Comparison of ENCODE assay signal across 9 mouse cellular contexts in the genomic region with DNA sequence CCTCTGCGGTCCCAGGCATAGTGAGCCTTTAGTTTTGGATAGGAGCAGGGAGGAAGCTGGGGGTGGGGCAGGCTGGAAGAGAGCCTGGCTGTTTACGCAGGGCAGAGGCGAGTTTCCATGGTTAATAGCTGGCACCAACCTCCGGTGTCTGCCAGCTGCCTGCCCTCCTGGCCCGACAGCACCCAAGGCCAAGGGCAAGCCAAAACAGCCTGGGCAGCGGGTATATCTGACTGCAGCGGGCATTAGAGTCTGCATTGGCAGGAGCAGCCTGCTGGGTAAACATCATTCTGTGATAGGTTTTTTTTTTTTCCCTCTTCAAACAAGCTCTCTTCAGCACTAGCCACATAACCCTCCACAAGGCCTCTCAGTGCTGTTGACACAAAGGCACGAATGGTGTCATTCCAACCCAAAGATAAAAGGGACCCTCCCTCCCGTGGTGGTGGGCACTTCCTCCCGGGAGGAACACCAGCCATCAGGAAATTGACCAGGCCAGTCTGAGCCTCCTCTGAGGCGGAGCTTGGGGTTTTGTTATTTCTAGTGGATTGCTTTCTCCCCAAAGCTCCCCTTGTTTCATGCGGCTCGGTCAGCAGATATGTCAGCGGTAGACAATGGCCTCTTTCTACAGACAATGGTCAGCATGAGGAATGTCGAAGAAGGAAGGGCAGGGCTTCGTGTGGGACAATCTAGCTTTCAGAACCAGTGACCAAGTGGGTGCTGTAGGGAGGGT.
DNase-seq lines count a peak whose midpoint lies in the region; ATAC-seq and TF ChIP-seq lines count a peak whose summit lies in the region.
"Had no signal": no experiment of that assay in that cellular context is flagged by ENCODE, and none has a peak within 500 bp of the region (broad histone marks: within the 10 kb centered on the region; RNA-seq: fewer than 3 reads in every experiment).

No protein-coding gene starts in this region.

- H3K27me3 ChIP-seq in hindbrain, postnatal 0 days (ENCODE audit: insufficient read depth, low read length), result no peaks in the 10 kb centered on the region
- H3K27me3 ChIP-seq in lung, embryonic 16.5 days (ENCODE audit: control insufficient read depth, insufficient read depth, low read depth, low read length), result no peaks in the 10 kb centered on the region
- H3K27me3 ChIP-seq: CH12.LX had no signal

- peak; percentile 85 for ATAC-seq in hindbrain, postnatal 0 days
- peak; percentile 77 for ATAC-seq in lung, embryonic 16.5 days (ENCODE audit: low read depth)

- H3K4me3 ChIP-seq in hindbrain, postnatal 0 days (ENCODE audit: low read length), result no peak overlapping the region
- H3K4me3 ChIP-seq in lung, embryonic 16.5 days (ENCODE audit: low read length), result peak overlapping the region; percentile 25

- DNase-seq in Muller cell, postnatal 12 days (ENCODE audit: inconsistent ontology term), result peak; percentile 87
- DNase-seq in embryo, embryonic 11 days, result peak; percentile 77
- peak; percentile 36 to 43 for DNase-seq in gastrocnemius, postnatal 36 days
- DNase-seq in hindbrain, postnatal 0 days (ENCODE audit: low spot score), result peak; percentile 79
- peak; percentile 53 to 66 for DNase-seq in layer of hippocampus, postnatal 36 days
- DNase-seq in retina, postnatal 7 days (ENCODE audit: low read depth, low spot score), result peak; percentile 24
- DNase-seq in spleen, postnatal 4 days (ENCODE audit: low spot score in 2 of 2), result no peak

- no peaks in the 10 kb centered on the region for H3K9me3 ChIP-seq in hindbrain, postnatal 0 days (ENCODE audit: low read length)
- H3K9me3 ChIP-seq in lung, embryonic 16.5 days (ENCODE audit: control insufficient read depth, low read length), result no peaks in the 10 kb centered on the region

- WGBS in hindbrain, postnatal 0 days, result 5% methylated on average over 16 of the region's 16 CpGs
- WGBS in lung, embryonic 16.5 days, result 3% methylated on average over 16 of the region's 16 CpGs

- no peaks in the 10 kb centered on the region for H3K36me3 ChIP-seq in hindbrain, postnatal 0 days (ENCODE audit: insufficient read depth, low read length)
- H3K36me3 ChIP-seq in lung, embryonic 16.5 days (ENCODE audit: control insufficient read depth, insufficient read depth, low read length), result no peaks in the 10 kb centered on the region

- no peak for TF ChIP-seq CTCF in hindbrain, postnatal 0 days (IDR thresholded peaks at IDR 0.05; ENCODE audit: low read depth)

- H3K27ac ChIP-seq in hindbrain, postnatal 0 days, result peak overlapping the region; percentile 71
- H3K27ac ChIP-seq in lung, embryonic 16.5 days (ENCODE audit: low read length), result peak overlapping the region; percentile 91

- H3K4me2 ChIP-seq in hindbrain, postnatal 0 days (ENCODE audit: low read depth, low read length), result peak overlapping the region; percentile 32
- peak overlapping the region; percentile 54 for H3K4me2 ChIP-seq in lung, embryonic 16.5 days (ENCODE audit: low read depth, low read length)

- intact Hi-C loops in gastrocnemius, postnatal 36 days (cut with DNase I), result loop anchor here (5.0 kb wide), 1 partner anchor 127 kb away; no protein-coding TSS in a partner anchor

- H3K9ac ChIP-seq in hindbrain, postnatal 0 days (replicated peaks; ENCODE audit: low read length), result 0 out of 2 replicates have a peak overlapping the region, but pooled peaks have one; percentile 14
- H3K9ac ChIP-seq in lung, embryonic 16.5 days (ENCODE audit: low read length), result peak overlapping the region; percentile 36; the same call in 1 of the 2 replicates

- 0 out of 2 replicates have a peak, but pooled peaks cover 10% of the 10 kb centered on the region for H3K4me1 ChIP-seq in hindbrain, postnatal 0 days (ENCODE audit: insufficient read depth, low read length)
- peaks cover 12% of the 10 kb centered on the region for H3K4me1 ChIP-seq in lung, embryonic 16.5 days (replicated peaks; ENCODE audit: control insufficient read depth, insufficient read depth, low read length)

Comparison
In these comparisons a context has a peak if more than half of its experiments do, and no peak if none do; other contexts are left out.
1. DNase-seq: peak in Muller cell, postnatal 12 days (single experiment), embryo, embryonic 11 days (single experiment), gastrocnemius, postnatal 36 days (2 of 2), hindbrain, postnatal 0 days (single experiment), layer of hippocampus, postnatal 36 days (2 of 2) and retina, postnatal 7 days (single experiment); none in spleen, postnatal 4 days (0 of 2).